Mouse (Mus musculus) urinary bladder, adult 18-20 months (tissue): ENCODE results near the gene 1110002E22Rik.

Source experiments
- DNase-seq, 2 experiments: peaks; one replicate each; pipeline ENCODE4 v3.0.0; 2022; ENCODE audit warnings: low spot score in 2 of 2, mixed read lengths in 2 of 2

Gene 1110002E22Rik

GRCm38 (mm10) chr3:138105056-138105455, 40.2 kb downstream of the 1110002E22Rik start:
- DNase-seq: no peak

- DNase-seq: no peak
Observed at GRCm38 (mm10) chr3:138106887-138107286, 42.0 kb downstream of the 1110002E22Rik start.

- DNase-seq: no peak
Observed at GRCm38 (mm10) chr3:138110910-138111782, 46.3 kb downstream of the 1110002E22Rik start.

- no peak for DNase-seq
Observed at GRCm38 (mm10) chr3:138114106-138114505, 49.3 kb downstream of the 1110002E22Rik start.

GRCm38 (mm10) chr3:138116871-138117270, 52.0 kb downstream of the 1110002E22Rik start:
- no peak for DNase-seq

GRCm38 (mm10) chr3:138118392-138118791, 53.5 kb downstream of the 1110002E22Rik start:
- no peak for DNase-seq

- DNase-seq: no peak
Observed at GRCm38 (mm10) chr3:138118831-138119230, 54.0 kb downstream of the 1110002E22Rik start.

- DNase-seq: no peak
Observed at GRCm38 (mm10) chr3:138119444-138120105, 54.7 kb downstream of the 1110002E22Rik start.

- no peak for DNase-seq
Observed at GRCm38 (mm10) chr3:138121461-138121860, 56.6 kb downstream of the 1110002E22Rik start.

- no peak for DNase-seq
Observed at GRCm38 (mm10) chr3:138123842-138124241, 59.0 kb downstream of the 1110002E22Rik start.

GRCm38 (mm10) chr3:138129110-138129509, 64.3 kb downstream of the 1110002E22Rik start:
- DNase-seq: no peak

GRCm38 (mm10) chr3:138130692-138131091, 65.8 kb downstream of the 1110002E22Rik start:
- DNase-seq: no peak
